Mouse (Mus musculus) induced T-regulatory cell, adult 2 months (primary cell): ENCODE measurements around the gene Kcnip3.
A peak's percentile ranks its signal among the peaks of the same experiment; 100 is the strongest.

ENCODE experiments used
- DNase-seq: peaks from one replicate; pipeline ENCODE4 v3.0.0-alpha.2; 2012; ENCODE audit warnings: low read depth

The Kcnip3 gene

DNA sequence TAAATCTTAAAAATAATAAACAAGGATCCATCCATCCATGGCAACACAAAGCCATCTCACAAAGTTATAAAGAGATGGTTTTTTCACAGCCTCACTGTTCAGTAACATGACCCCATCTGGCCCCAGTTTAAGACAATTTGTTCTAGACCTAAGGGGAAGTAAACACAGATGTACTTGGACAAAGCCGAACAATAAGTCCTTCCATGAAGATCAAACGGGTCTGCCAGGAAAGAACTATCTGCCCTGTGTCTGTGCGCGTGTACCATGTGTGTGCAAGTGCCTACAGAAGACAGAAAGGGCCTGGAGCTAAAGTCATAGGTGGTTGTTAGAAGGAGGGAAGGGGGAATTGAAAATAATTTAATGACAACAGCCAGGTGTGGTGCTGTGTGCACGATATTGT, 51.7 kb downstream of the Kcnip3 start:
- DNase-seq: no peak

- DNase-seq: peak; percentile 64
Measured at GRCm38 (mm10) chr2:127462314-127462713, 59.6 kb downstream of the Kcnip3 start.

DNA sequence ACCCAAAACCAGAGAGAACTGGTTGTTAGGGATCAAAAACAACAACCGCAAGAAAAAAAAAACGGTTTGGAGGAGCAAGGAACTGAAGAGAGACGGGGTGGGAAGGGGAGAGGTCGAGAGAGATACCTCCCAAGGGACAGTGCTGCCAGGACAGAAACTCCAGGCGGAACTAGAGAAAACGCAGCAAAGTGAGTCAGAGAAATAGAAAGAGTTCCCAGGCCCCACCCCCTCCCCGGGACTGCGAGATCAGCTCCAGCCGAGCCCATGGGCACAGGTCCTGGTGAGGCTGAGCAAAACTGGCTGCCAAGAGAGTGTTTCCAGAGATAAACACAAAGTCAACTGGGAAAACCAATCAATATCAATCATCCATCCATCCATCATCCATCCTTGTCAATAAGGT, 60.5 kb downstream of the Kcnip3 start:
- no peak for DNase-seq

DNA sequence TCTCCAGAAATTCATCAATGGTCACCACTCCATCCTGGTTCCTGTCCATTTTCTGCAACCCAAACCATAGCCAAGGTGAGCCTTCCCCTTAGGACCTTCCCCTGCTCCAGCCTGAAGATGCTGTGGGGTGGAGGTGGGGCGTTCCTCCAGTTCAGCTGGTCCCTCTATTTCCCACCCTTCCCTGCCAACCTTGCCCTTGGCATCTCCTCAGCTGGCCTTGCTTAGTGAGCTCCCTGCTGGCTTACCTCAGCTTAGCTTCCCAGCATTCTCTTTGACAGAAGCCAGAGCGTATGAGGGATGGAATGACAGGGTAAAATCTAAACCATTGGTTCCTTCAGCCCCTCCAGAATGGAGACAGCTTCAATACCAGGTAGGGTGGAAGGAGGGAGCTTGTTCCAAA, 62.6 kb downstream of the Kcnip3 start:
- no peak for DNase-seq

DNA sequence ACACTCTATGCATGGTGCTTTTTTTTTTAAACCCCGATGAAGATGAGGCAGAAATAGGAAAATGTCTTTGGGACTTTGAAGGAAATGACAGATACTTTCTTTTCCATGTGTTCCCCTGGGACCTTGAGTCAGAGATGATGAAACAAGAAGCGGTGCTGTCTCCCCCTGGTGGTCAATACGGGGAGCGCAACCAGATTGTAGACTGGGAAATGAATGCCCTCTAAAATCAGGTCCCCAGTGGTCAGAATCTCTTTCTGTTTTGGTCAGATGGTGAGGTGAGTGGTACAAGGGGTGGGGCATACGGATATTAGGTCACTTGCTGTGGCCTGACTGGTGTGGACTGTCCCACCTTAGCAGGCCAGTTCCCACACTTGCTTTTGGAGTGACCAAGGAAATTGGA, 68.1 kb downstream of the Kcnip3 start:
- DNase-seq: peak; percentile 76

GRCm38 (mm10) chr2:127453141-127453540, 68.8 kb downstream of the Kcnip3 start:
- no peak for DNase-seq

DNA sequence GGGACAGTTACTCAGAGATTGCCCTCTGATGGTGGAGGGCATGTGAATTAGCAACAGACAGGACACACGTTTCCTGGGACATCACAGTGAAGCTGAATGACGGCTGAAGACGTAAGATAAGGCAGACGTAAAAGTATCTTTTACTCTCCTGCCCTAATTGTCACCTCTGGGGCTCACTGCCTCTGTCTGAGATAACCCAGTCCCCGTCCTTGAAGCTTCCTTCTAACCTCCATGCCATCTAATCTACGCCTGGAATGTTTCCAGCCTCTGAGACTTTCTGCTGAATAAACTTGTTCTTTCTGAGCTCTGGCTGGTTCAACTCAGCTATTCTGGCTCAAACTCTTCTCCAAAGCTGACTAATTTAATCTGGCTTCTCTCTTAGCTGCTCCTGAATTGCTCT, 70.1 kb downstream of the Kcnip3 start:
- DNase-seq: no peak

DNA sequence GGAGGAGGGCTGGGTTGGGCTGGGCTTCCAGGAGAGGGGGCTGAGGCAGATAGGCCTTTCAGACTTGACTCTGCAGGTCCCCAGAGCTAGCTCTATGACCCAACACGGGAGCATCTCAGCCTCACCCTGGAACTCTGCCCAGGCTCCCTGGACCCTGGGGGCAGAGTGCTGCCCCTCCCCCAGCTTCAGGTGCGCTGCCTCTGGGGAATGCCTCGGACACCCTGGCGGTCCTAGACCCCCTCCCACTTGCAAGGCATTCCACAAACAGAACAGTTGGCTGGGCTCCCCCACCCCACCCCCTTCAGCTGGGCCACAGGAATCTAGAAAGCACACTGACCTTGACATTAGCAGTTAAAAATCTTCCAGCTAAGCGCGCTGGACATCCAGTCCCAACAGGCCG, 72.2 kb downstream of the Kcnip3 start:
- no peak for DNase-seq

- DNase-seq: no peak
Measured at GRCm38 (mm10) chr2:127446847-127447246, 75.0 kb downstream of the Kcnip3 start.

- peak; percentile 91 for DNase-seq
Measured at GRCm38 (mm10) chr2:127444055-127444789, 77.7 kb downstream of the Kcnip3 start, which contains the start of gene Fahd2a. Gene Fahd2a (minus strand): TSS chr2:127444565.

- DNase-seq: no peak
Measured at GRCm38 (mm10) chr2:127437697-127438096, 84.2 kb downstream of the Kcnip3 start.

- DNase-seq: no peak
Measured at GRCm38 (mm10) chr2:127435554-127435953, 86.3 kb downstream of the Kcnip3 start.

- DNase-seq: peak; percentile 46
Measured at GRCm38 (mm10) chr2:127435135-127435534, 86.8 kb downstream of the Kcnip3 start.

- no peak for DNase-seq
Measured at GRCm38 (mm10) chr2:127433487-127434295, 88.2 kb downstream of the Kcnip3 start.

DNA sequence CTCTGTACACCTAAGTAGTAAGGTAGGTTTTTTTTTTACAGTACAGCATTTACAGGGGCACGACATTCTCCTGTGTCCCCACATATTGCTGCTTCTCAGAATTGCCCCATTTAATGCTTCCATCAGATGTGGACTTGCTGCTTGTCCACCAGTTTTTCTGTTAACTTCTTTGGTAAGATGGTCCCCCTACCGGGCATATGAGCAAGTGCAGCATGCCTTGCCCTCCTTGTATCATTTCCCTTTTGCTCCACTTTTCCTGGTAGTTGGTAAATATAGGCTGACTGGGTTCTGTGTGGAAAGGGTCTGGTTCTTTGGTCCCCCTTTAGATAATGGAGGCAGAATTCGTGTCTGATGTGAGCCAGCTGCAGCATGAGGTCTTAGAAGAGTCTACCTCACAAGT, 91.7 kb downstream of the Kcnip3 start:
- DNase-seq: peak; percentile 51

GRCm38 (mm10) chr2:127424977-127425376, 96.9 kb downstream of the Kcnip3 start, which contains the start of gene Gpat2:
Gene Gpat2 (plus strand): TSS chr2:127425199.
- DNase-seq: no peak

- DNase-seq: no peak
Measured at GRCm38 (mm10) chr2:127418266-127418970, 103.5 kb downstream of the Kcnip3 start.

DNA sequence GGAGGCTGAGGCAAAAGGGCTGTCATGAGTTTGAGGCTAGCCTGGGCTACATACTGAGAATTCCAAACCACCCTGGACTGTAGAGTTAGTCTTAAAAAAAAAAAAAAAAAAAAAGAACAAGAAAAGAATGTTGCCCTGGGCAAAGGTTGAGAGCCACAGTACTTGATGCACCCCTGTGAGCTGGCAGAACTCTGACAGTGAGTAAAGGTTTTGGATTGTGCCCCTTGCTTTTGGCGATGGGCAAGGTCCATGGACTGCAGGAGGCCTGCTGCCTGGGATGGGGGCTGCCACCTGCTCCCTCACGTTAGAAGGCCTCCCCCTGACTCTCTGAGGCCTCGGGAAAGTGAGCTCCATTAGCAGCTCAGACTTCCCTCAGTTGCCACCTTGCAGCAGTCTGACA, 105.2 kb downstream of the Kcnip3 start:
- DNase-seq: no peak

- DNase-seq: no peak
Measured at GRCm38 (mm10) chr2:127415806-127416205, 106.1 kb downstream of the Kcnip3 start.

GRCm38 (mm10) chr2:127411126-127411525, 110.8 kb downstream of the Kcnip3 start:
- no peak for DNase-seq
